Mouse (Mus musculus) limb, embryonic 14.5 days (tissue): ENCODE measurements around the gene Lhfpl3. TPM values are rescaled to one million over a fixed set of nuclear protein-coding genes. Genes with fewer than 3 reads are reported as not detected.

Experiments used
- ATAC-seq: fragments of 200-750 bp; cut with Nextera tagmentation; 2 replicates; pipeline ENCODE4 v1.8.0; 2017; ENCODE audit warnings: low read depth, moderate number of reproducible peaks, moderate TSS enrichment; ENCODE audit not compliant: low FRiP score
- DNase-seq: peaks from one replicate; pipeline ENCODE4 v3.0.0-alpha.2; 2015; ENCODE audit warnings: low spot score
- H3K27ac ChIP-seq: fragments of 300-500 bp; sonication (generic); replicated peaks from 2 replicates; pipeline ENCODE4 v1.5.1; 2014; ENCODE audit warnings: low read depth, mild to moderate bottlenecking, low read length, moderate library complexity, mixed read lengths
- H3K27me3 ChIP-seq: fragments of 300-500 bp; sonication (generic); 2 replicates; pipeline ENCODE4 v1.6.1; 2014; ENCODE audit warnings: low read length, mixed read lengths; ENCODE audit not compliant: control insufficient read depth, insufficient read depth
- H3K36me3 ChIP-seq: fragments of 300-500 bp; sonication (generic); 2 replicates; pipeline ENCODE4 v1.6.1; 2014; ENCODE audit warnings: mild to moderate bottlenecking, low read length, moderate library complexity, mixed read lengths; ENCODE audit not compliant: control insufficient read depth, insufficient read depth
- H3K4me1 ChIP-seq: fragments of 300-500 bp; sonication (generic); 2 replicates; pipeline ENCODE4 v1.6.1; 2014; ENCODE audit warnings: antibody characterized with exemption, low read length, mixed read lengths; ENCODE audit not compliant: control insufficient read depth, insufficient read depth
- H3K4me2 ChIP-seq: fragments of 300-500 bp; sonication (generic); replicated peaks from 2 replicates; pipeline ENCODE4 v1.6.1; 2014; ENCODE audit warnings: low read depth, mild to moderate bottlenecking, low read length, moderate library complexity; ENCODE audit not compliant: severe bottlenecking
- H3K4me3 ChIP-seq: fragments of 300-500 bp; sonication (generic); replicated peaks from 2 replicates; pipeline ENCODE4 v1.5.1; 2014; ENCODE audit warnings: low read length
- H3K9ac ChIP-seq: fragments of 300-500 bp; sonication (generic); 2 replicates; pipeline ENCODE4 v1.6.1; 2014; ENCODE audit warnings: mild to moderate bottlenecking, low read depth, low read length, moderate library complexity; ENCODE audit not compliant: severe bottlenecking
- H3K9me3 ChIP-seq: fragments of 300-500 bp; sonication (generic); 2 replicates; pipeline ENCODE4 v1.6.1; 2016; ENCODE audit warnings: low read length; ENCODE audit not compliant: control insufficient read depth
- POLR2A ChIP-seq: fragments of 200-500 bp; IDR thresholded peaks from 2 replicates; pipeline ENCODE4 v1.8.0; 2012; ENCODE audit warnings: inconsistent platforms, mild to moderate bottlenecking, moderate library complexity, borderline replicate concordance; ENCODE audit not compliant: insufficient read depth, insufficient read length; ENCODE audit errors: extremely low read depth
- WGBS: fragments of 180-500 bp; shearing (Covaris S2); extraction: QIAGEN DNeasy Blood & Tissue Kit; methylation state at CpG from one replicate; pipeline ENCODE4 v1.1.7; 2014; 5-methylcytosine and 5-hydroxymethylcytosine counted together
- polyA plus RNA-seq, 2 experiments: library from polyadenylated mRNA; depleted of rRNA in 1 of 2; stranded (reverse) in 1 of 2; unstranded in 1 of 2; fragments of >200 nt; fragmentation: Nextera tagmentation in 1 of 2; extraction: Ambion mirVana in 1 of 2; gene quantifications; 2 replicates each; pipeline versions ENCODE4 v1.2.1 to v1.2.3; 2012 to 2014

Lhfpl3 gene
- polyA plus RNA-seq, 2 experiments: 0.72 to 0.82 TPM

DNA sequence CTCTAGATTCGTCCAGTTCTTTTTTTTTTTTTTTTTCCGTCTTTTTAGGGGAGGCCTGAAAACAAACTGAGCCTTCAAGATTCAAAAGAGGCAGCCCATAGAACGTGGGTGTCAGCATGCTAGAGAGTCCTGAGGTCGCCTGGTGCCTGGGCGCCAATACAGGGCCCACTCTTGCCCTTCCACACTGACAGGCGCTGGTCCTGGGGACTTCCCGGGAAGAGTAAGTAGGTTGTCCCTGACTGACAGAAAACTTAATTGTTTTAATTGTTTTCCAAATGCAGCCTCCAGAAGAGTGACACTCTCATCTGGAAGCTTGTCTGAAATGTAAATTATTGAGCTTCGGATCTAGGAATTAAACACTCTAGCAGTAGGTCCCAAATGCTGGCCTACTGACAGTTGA lies 479.8 kb downstream of the Lhfpl3 start:
- no peak overlapping the region for H3K27ac ChIP-seq
- WGBS: 30% methylated on average over 8 of the region's 8 CpGs
- ATAC-seq (0 out of 2 replicates have a peak, but pooled peaks have one; percentile 5), DNase-seq (no peak)
- no peaks in the 10 kb centered on the region for H3K9me3 ChIP-seq
- no peak overlapping the region for H3K9ac ChIP-seq
- no peak overlapping the region for H3K4me2 ChIP-seq
- no peaks in the 10 kb centered on the region for H3K36me3 ChIP-seq
- TF ChIP-seq POLR2A: no peak
- H3K4me1 ChIP-seq: no peaks in the 10 kb centered on the region
- no peak overlapping the region for H3K4me3 ChIP-seq
- no peaks in the 10 kb centered on the region for H3K27me3 ChIP-seq

DNA sequence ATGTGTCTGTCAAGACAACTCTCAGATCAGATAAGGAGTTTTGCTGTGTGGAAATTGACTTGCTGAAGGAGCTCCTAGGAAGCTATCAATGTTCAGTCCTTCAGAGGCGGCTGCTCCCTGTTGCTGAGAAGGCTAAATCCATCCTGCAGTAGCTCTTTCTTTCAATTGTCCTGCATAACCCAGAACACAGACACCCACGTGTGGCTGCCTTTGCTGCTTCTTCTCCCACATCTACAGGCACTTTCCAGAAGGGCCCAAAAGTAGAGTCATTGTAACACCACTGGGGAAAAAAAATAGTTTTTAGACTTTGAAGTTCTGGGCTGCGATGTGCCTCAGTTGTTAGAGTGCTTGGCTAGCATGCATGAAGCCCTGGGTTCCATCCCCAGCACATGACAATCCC lies 480.9 kb downstream of the Lhfpl3 start:
- no peak for TF ChIP-seq POLR2A
- 72% methylated on average over 3 of the region's 3 CpGs for WGBS
- no peak for DNase-seq

DNA sequence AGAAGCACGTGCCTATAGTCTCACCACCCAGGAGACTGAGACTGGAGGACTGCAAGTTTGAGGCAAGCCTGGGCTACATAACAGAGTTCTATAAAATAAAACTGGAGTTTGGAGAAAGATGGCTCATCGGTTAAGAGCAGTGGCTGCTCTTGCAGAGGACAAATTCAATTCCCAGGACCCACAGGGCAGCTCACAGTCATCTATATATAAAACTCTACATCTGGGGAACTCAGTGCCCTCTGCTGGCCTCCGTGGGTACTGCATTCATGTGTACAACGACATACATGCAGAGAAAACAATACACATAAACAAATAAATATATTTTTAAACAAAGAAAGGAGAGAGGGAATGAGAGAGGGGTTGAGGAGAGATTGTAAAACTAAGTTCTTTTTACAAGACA lies 501.1 kb downstream of the Lhfpl3 start:
- Histone ChIP-seq H3K4me2 (no peak overlapping the region), H3K4me3 (no peak overlapping the region), H3K9me3 (no peaks in the 10 kb centered on the region), H3K27ac (no peak overlapping the region), H3K9ac (no peak overlapping the region), H3K27me3 (no peaks in the 10 kb centered on the region), H3K36me3 (no peaks in the 10 kb centered on the region), H3K4me1 (0 out of 2 replicates have a peak, but pooled peaks cover 3% of the 10 kb centered on the region)
- no peak for TF ChIP-seq POLR2A
- ATAC-seq: no peak
- WGBS: 46% methylated on average over 4 of the region's 4 CpGs
- DNase-seq: no peak

More for the DNA sequence above, 480.9 kb downstream of the Lhfpl3 start:
- no peak overlapping the region for H3K9ac ChIP-seq
- H3K27ac ChIP-seq: no peak overlapping the region
- no peaks in the 10 kb centered on the region for H3K27me3 ChIP-seq
- no peak overlapping the region for H3K4me2 ChIP-seq
- ATAC-seq: no peak
- H3K4me1 ChIP-seq: no peaks in the 10 kb centered on the region
- H3K4me3 ChIP-seq: no peak overlapping the region
- H3K9me3 ChIP-seq: no peaks in the 10 kb centered on the region
- H3K36me3 ChIP-seq: no peaks in the 10 kb centered on the region

DNA sequence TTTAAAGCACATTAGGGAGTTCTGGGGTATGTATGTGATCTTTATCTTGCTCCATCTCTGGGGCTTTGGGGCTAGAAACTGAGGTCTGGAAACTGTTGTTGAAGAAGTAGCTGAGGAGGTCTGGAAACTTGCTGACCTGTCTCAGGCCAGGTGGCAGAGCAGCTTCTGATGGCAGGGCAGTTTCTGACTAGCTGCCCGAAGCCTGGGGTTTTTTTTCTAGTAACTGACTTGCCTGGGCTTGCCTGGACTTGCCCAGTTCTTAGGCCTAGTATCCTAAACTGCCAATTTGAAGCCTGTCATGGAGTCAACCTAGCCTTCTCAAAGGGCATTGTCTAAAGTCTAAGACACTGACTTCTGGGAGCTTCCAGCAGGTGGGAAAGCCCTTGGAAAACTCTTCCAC lies 501.9 kb downstream of the Lhfpl3 start:
- H3K27me3 ChIP-seq: no peaks in the 10 kb centered on the region
- H3K36me3 ChIP-seq: no peaks in the 10 kb centered on the region
- no peak overlapping the region for H3K4me2 ChIP-seq
- ATAC-seq: no peak
- no peaks in the 10 kb centered on the region for H3K9me3 ChIP-seq
- TF ChIP-seq POLR2A: no peak
- no peak overlapping the region for H3K4me3 ChIP-seq
- 61% methylated on average over 1 of the region's 1 CpGs for WGBS
- H3K27ac ChIP-seq: no peak overlapping the region
- H3K9ac ChIP-seq: no peak overlapping the region
- H3K4me1 ChIP-seq: 0 out of 2 replicates have a peak, but pooled peaks cover 3% of the 10 kb centered on the region
- no peak for DNase-seq

DNA sequence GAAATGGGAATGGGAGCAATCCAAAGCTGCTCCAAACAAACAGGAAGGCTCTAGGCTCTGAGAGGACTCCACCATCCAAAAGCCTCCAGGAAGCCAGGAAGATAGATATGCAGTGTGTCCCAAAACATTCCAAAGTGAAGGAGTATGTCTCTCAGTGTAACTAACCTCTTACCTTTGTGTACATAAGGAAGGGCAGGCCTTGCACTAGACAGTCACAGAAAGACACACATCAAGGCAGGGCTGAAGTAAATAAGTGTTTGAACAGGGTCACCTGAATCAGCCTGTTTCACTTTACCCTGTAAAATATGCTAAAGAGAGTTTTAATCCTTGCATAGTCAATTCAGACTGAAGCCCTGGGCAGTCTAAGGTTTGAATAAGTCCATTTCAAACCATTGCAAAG lies 502.4 kb downstream of the Lhfpl3 start:
- no peak for DNase-seq
- Histone ChIP-seq H3K9ac (no peak overlapping the region), H3K27me3 (no peaks in the 10 kb centered on the region), H3K9me3 (no peaks in the 10 kb centered on the region), H3K4me1 (0 out of 2 replicates have a peak, but pooled peaks cover 3% of the 10 kb centered on the region), H3K36me3 (no peaks in the 10 kb centered on the region), H3K4me3 (no peak overlapping the region), H3K4me2 (no peak overlapping the region), H3K27ac (no peak overlapping the region)
- no peak for ATAC-seq
- TF ChIP-seq POLR2A: no peak
